Mouse (Mus musculus) cortical plate, adult 2 months (tissue): ENCODE measurements around the gene Gm7029.
"Not testable (repeated sequence)": the region's sequence is repeated elsewhere in the genome, so short reads cannot be mapped to it uniquely, and the experiment has no call there.

ENCODE experiments used
- CTCF ChIP-seq: fragments of 200-500 bp; IDR thresholded peaks from 2 replicates; pipeline ENCODE4 v1.5.1; 2011; ENCODE audit warnings: mild to moderate bottlenecking, control low read depth, low read length; ENCODE audit not compliant: insufficient read depth; ENCODE audit errors: extremely low read depth
- POLR2A ChIP-seq: fragments of 200-500 bp; IDR thresholded peaks from 2 replicates; pipeline ENCODE4 v1.6.1; 2011; ENCODE audit warnings: mild to moderate bottlenecking, low read length, control low read depth; ENCODE audit not compliant: insufficient read depth; ENCODE audit errors: extremely low read depth

GRCm38 (mm10) chr17:33887802-33888201 lies 14.2 kb downstream of the Gm7029 start:
- not testable (repeated sequence) for TF ChIP-seq CTCF, POLR2A
